Mouse (Mus musculus): ENCODE measurements around the gene Fank1. TPM values are rescaled to one million over a fixed set of nuclear protein-coding genes. Genes with fewer than 3 reads are reported as not detected.

The Fank1 gene
- polyA plus RNA-seq, 1 experiment: not detected

GRCm38 (mm10) chr7:133812927-133813326 is 36.3 kb downstream of the Fank1 start:
- no peak for TF ChIP-seq CTCF (IDR thresholded peaks at IDR 0.05; ENCODE audit: borderline replicate concordance, insufficient read depth, low read length)
- no peak for TF ChIP-seq POLR2A (IDR thresholded peaks at IDR 0.05; ENCODE audit: low read depth, low read length)
- Histone ChIP-seq H3K4me3 (ENCODE audit: insufficient read depth, low read length) (no peak overlapping the region), H3K4me1 (ENCODE audit: control insufficient read depth, insufficient read depth, low read length) (no peaks in the 10 kb centered on the region), H3K27ac (ENCODE audit: insufficient read depth, low read length) (no peak overlapping the region)

GRCm38 (mm10) chr7:133813331-133813730 is 36.7 kb downstream of the Fank1 start:
- Histone ChIP-seq H3K4me1 (ENCODE audit: control insufficient read depth, insufficient read depth, low read length) (no peaks in the 10 kb centered on the region), H3K27ac (ENCODE audit: insufficient read depth, low read length) (no peak overlapping the region)
- TF ChIP-seq POLR2A (IDR thresholded peaks at IDR 0.05; ENCODE audit: low read depth, low read length) (no peak), CTCF (IDR thresholded peaks at IDR 0.05; ENCODE audit: borderline replicate concordance, insufficient read depth, low read length) (no peak)

GRCm38 (mm10) chr7:133823751-133824150 is 47.1 kb downstream of the Fank1 start:
- no peaks in the 10 kb centered on the region for H3K4me1 ChIP-seq (ENCODE audit: control insufficient read depth, insufficient read depth, low read length)
- no peak for TF ChIP-seq CTCF (IDR thresholded peaks at IDR 0.05; ENCODE audit: borderline replicate concordance, insufficient read depth, low read length)
- no peak for TF ChIP-seq POLR2A (IDR thresholded peaks at IDR 0.05; ENCODE audit: low read depth, low read length)

More at GRCm38 (mm10) chr7:133813331-133813730, 36.7 kb downstream of the Fank1 start:
- no peak overlapping the region for H3K4me3 ChIP-seq (ENCODE audit: insufficient read depth, low read length)

GRCm38 (mm10) chr7:133824579-133824978 is 47.9 kb downstream of the Fank1 start:
- Histone ChIP-seq H3K4me1 (ENCODE audit: control insufficient read depth, insufficient read depth, low read length) (no peaks in the 10 kb centered on the region), H3K4me3 (ENCODE audit: insufficient read depth, low read length) (no peak overlapping the region), H3K27ac (ENCODE audit: insufficient read depth, low read length) (no peak overlapping the region)
- TF ChIP-seq CTCF (IDR thresholded peaks at IDR 0.05; ENCODE audit: borderline replicate concordance, insufficient read depth, low read length) (no peak), POLR2A (IDR thresholded peaks at IDR 0.05; ENCODE audit: low read depth, low read length) (no peak)

More at GRCm38 (mm10) chr7:133823751-133824150, 47.1 kb downstream of the Fank1 start:
- Histone ChIP-seq H3K4me3 (ENCODE audit: insufficient read depth, low read length) (no peak overlapping the region), H3K27ac (ENCODE audit: insufficient read depth, low read length) (no peak overlapping the region)

GRCm38 (mm10) chr7:133828514-133828913 is 51.9 kb downstream of the Fank1 start:
- Histone ChIP-seq H3K4me3 (ENCODE audit: insufficient read depth, low read length) (no peak overlapping the region), H3K27ac (ENCODE audit: insufficient read depth, low read length) (no peak overlapping the region), H3K4me1 (ENCODE audit: control insufficient read depth, insufficient read depth, low read length) (no peaks in the 10 kb centered on the region)
- TF ChIP-seq CTCF (IDR thresholded peaks at IDR 0.05; ENCODE audit: borderline replicate concordance, insufficient read depth, low read length) (no peak), POLR2A (IDR thresholded peaks at IDR 0.05; ENCODE audit: low read depth, low read length) (no peak)

- Histone ChIP-seq H3K4me3 (ENCODE audit: insufficient read depth, low read length) (no peak overlapping the region), H3K4me1 (ENCODE audit: control insufficient read depth, insufficient read depth, low read length) (no peaks in the 10 kb centered on the region), H3K27ac (ENCODE audit: insufficient read depth, low read length) (no peak overlapping the region)
- no peak for TF ChIP-seq POLR2A (IDR thresholded peaks at IDR 0.05; ENCODE audit: low read depth, low read length)
- no peak for TF ChIP-seq CTCF (IDR thresholded peaks at IDR 0.05; ENCODE audit: borderline replicate concordance, insufficient read depth, low read length)
Observed at GRCm38 (mm10) chr7:133829579-133829978, 52.9 kb downstream of the Fank1 start.

- no peak overlapping the region for H3K4me3 ChIP-seq (ENCODE audit: insufficient read depth, low read length)
- no peaks in the 10 kb centered on the region for H3K4me1 ChIP-seq (ENCODE audit: control insufficient read depth, insufficient read depth, low read length)
- TF ChIP-seq CTCF (IDR thresholded peaks at IDR 0.05; ENCODE audit: borderline replicate concordance, insufficient read depth, low read length) (no peak), POLR2A (IDR thresholded peaks at IDR 0.05; ENCODE audit: low read depth, low read length) (no peak)
- H3K27ac ChIP-seq (ENCODE audit: insufficient read depth, low read length): no peak overlapping the region
Observed at GRCm38 (mm10) chr7:133839546-133839945, 62.9 kb downstream of the Fank1 start.

- TF ChIP-seq POLR2A (IDR thresholded peaks at IDR 0.05; ENCODE audit: low read depth, low read length): no peak
- TF ChIP-seq CTCF (IDR thresholded peaks at IDR 0.05; ENCODE audit: borderline replicate concordance, insufficient read depth, low read length): no peak
- no peak overlapping the region for H3K4me3 ChIP-seq (ENCODE audit: insufficient read depth, low read length)
Observed at GRCm38 (mm10) chr7:133842079-133842478, 65.4 kb downstream of the Fank1 start.

GRCm38 (mm10) chr7:133847175-133847574 is 70.5 kb downstream of the Fank1 start:
- Histone ChIP-seq H3K4me1 (ENCODE audit: control insufficient read depth, insufficient read depth, low read length) (no peaks in the 10 kb centered on the region), H3K4me3 (ENCODE audit: insufficient read depth, low read length) (no peak overlapping the region), H3K27ac (ENCODE audit: insufficient read depth, low read length) (no peak overlapping the region)
- TF ChIP-seq POLR2A (IDR thresholded peaks at IDR 0.05; ENCODE audit: low read depth, low read length): no peak
- TF ChIP-seq CTCF (IDR thresholded peaks at IDR 0.05; ENCODE audit: borderline replicate concordance, insufficient read depth, low read length): no peak

More at GRCm38 (mm10) chr7:133842079-133842478, 65.4 kb downstream of the Fank1 start:
- no peaks in the 10 kb centered on the region for H3K4me1 ChIP-seq (ENCODE audit: control insufficient read depth, insufficient read depth, low read length)
- H3K27ac ChIP-seq (ENCODE audit: insufficient read depth, low read length): no peak overlapping the region

GRCm38 (mm10) chr7:133848180-133848579 is 71.5 kb downstream of the Fank1 start:
- TF ChIP-seq POLR2A (IDR thresholded peaks at IDR 0.05; ENCODE audit: low read depth, low read length): no peak
- no peak for TF ChIP-seq CTCF (IDR thresholded peaks at IDR 0.05; ENCODE audit: borderline replicate concordance, insufficient read depth, low read length)
- no peaks in the 10 kb centered on the region for H3K4me1 ChIP-seq (ENCODE audit: control insufficient read depth, insufficient read depth, low read length)
- H3K4me3 ChIP-seq (ENCODE audit: insufficient read depth, low read length): no peak overlapping the region
- no peak overlapping the region for H3K27ac ChIP-seq (ENCODE audit: insufficient read depth, low read length)

- Histone ChIP-seq H3K27ac (ENCODE audit: insufficient read depth, low read length) (no peak overlapping the region), H3K4me3 (ENCODE audit: insufficient read depth, low read length) (no peak overlapping the region), H3K4me1 (ENCODE audit: control insufficient read depth, insufficient read depth, low read length) (no peaks in the 10 kb centered on the region)
- no peak for TF ChIP-seq POLR2A (IDR thresholded peaks at IDR 0.05; ENCODE audit: low read depth, low read length)
- no peak for TF ChIP-seq CTCF (IDR thresholded peaks at IDR 0.05; ENCODE audit: borderline replicate concordance, insufficient read depth, low read length)
Observed at GRCm38 (mm10) chr7:133850735-133851134, 74.1 kb downstream of the Fank1 start.
